19 mouse cellular contexts compared by ENCODE assay signal in genomic region chr12:107476441-107477291, GRCm38 (mm10). TPM values are rescaled to one million over a fixed set of nuclear protein-coding genes. Genes with fewer than 3 reads are reported as not detected.
DNase-seq lines count a peak whose midpoint lies in the region; ATAC-seq lines count a peak whose summit lies in the region.
"Had no signal": no experiment of that assay in that cellular context is flagged by ENCODE, and none has a peak within 500 bp of the region (broad histone marks: within the 10 kb centered on the region; RNA-seq: fewer than 3 reads in every experiment).

No protein-coding gene starts in this region.

- H3K4me3 ChIP-seq in forebrain, embryonic 10.5 days = no peak overlapping the region
- H3K4me3 ChIP-seq in forebrain, embryonic 13.5 days = no peak overlapping the region
- no peak overlapping the region for H3K4me3 ChIP-seq in hindbrain, embryonic 16.5 days (ENCODE audit: low read length)
- no peak overlapping the region for H3K4me3 ChIP-seq in neural tube, embryonic 13.5 days
- H3K4me3 ChIP-seq: heart, adult 2 months; liver, embryonic 13.5 days had no signal

- H3K36me3 ChIP-seq in forebrain, embryonic 10.5 days (replicated peaks) = no peaks in the 10 kb centered on the region
- no peaks in the 10 kb centered on the region for H3K36me3 ChIP-seq in forebrain, embryonic 13.5 days (ENCODE audit: poor library complexity, severe bottlenecking)
- no peaks in the 10 kb centered on the region for H3K36me3 ChIP-seq in hindbrain, embryonic 16.5 days (ENCODE audit: control insufficient read depth, insufficient read depth, low read length)
- no peaks in the 10 kb centered on the region for H3K36me3 ChIP-seq in neural tube, embryonic 13.5 days
- H3K36me3 ChIP-seq: liver, embryonic 13.5 days had no signal

- no peak for ATAC-seq in forebrain, embryonic 13.5 days
- peak; percentile 58; the same call in 1 of the 2 replicates for ATAC-seq in hindbrain, embryonic 16.5 days
- peak; percentile 47; the same call in 1 of the 2 replicates for ATAC-seq in neural tube, embryonic 13.5 days (ENCODE audit: low read depth)

- no peak for DNase-seq in forebrain, embryonic 10.5 days (ENCODE audit: extremely low spot score, low spot score)
- peak; percentile 66 for DNase-seq in retina, postnatal 1 day
- DNase-seq in retina, embryonic 14.5 days (ENCODE audit: low spot score) = no peak
- no peak for DNase-seq in c-Kit-positive CD71-positive TER-119-positive erythroid progenitor cells, embryonic 14.5 days (ENCODE audit: low spot score)
- DNase-seq in adrenal gland, postnatal 36 days = no peak
- DNase-seq: cerebellum, adult 11-12 months; heart, adult 2 months; kidney, adult 8-10 months; kidney, postnatal 36 days; left cerebral cortex, postnatal 4 days; liver, embryonic 13.5 days had no signal

- H3K4me1 ChIP-seq in forebrain, embryonic 10.5 days = peaks cover 38% of the 10 kb centered on the region
- H3K4me1 ChIP-seq in forebrain, embryonic 13.5 days = peaks cover 29% of the 10 kb centered on the region
- H3K4me1 ChIP-seq in hindbrain, embryonic 16.5 days (ENCODE audit: control insufficient read depth, insufficient read depth, low read depth, low read length) = no peaks in the 10 kb centered on the region
- H3K4me1 ChIP-seq in neural tube, embryonic 13.5 days (replicated peaks) = peaks cover 20% of the 10 kb centered on the region
- H3K4me1 ChIP-seq: liver, embryonic 13.5 days had no signal

- no peak overlapping the region for H3K9ac ChIP-seq in forebrain, embryonic 13.5 days
- no peak overlapping the region for H3K9ac ChIP-seq in hindbrain, embryonic 16.5 days (ENCODE audit: low read depth, low read length)
- H3K9ac ChIP-seq in neural tube, embryonic 13.5 days = 0 out of 2 replicates have a peak overlapping the region, but pooled peaks have one; percentile 41
- H3K9ac ChIP-seq: liver, embryonic 13.5 days had no signal

- H3K27me3 ChIP-seq in forebrain, embryonic 10.5 days (ENCODE audit: poor library complexity, severe bottlenecking) = no peaks in the 10 kb centered on the region
- H3K27me3 ChIP-seq in forebrain, embryonic 13.5 days = no peaks in the 10 kb centered on the region
- H3K27me3 ChIP-seq in hindbrain, embryonic 16.5 days (replicated peaks; ENCODE audit: control insufficient read depth, insufficient read depth, low read length) = no peaks in the 10 kb centered on the region
- H3K27me3 ChIP-seq in neural tube, embryonic 13.5 days = no peaks in the 10 kb centered on the region
- H3K27me3 ChIP-seq: liver, embryonic 13.5 days had no signal

- 49% methylated on average over 12 of the region's 12 CpGs for WGBS in forebrain, embryonic 10.5 days
- WGBS in forebrain, embryonic 13.5 days = 14% methylated on average over 12 of the region's 12 CpGs
- 29% methylated on average over 12 of the region's 12 CpGs for WGBS in hindbrain, embryonic 16.5 days
- 18% methylated on average over 12 of the region's 12 CpGs for WGBS in neural tube, embryonic 13.5 days

- peak overlapping the region; percentile 74 for H3K27ac ChIP-seq in forebrain, embryonic 10.5 days
- no peak overlapping the region for H3K27ac ChIP-seq in forebrain, embryonic 13.5 days
- no peak overlapping the region for H3K27ac ChIP-seq in hindbrain, embryonic 16.5 days (ENCODE audit: low read depth, low read length)
- peak overlapping the region; percentile 42; the same call in 1 of the 2 replicates for H3K27ac ChIP-seq in neural tube, embryonic 13.5 days (replicated peaks)
- H3K27ac ChIP-seq: heart, adult 2 months; liver, embryonic 13.5 days; stomach, postnatal 0 days had no signal

- H3K9me3 ChIP-seq in forebrain, embryonic 10.5 days = no peaks in the 10 kb centered on the region
- no peaks in the 10 kb centered on the region for H3K9me3 ChIP-seq in forebrain, embryonic 13.5 days (replicated peaks)
- H3K9me3 ChIP-seq in hindbrain, embryonic 16.5 days (ENCODE audit: control insufficient read depth, low read length) = no peaks in the 10 kb centered on the region
- no peaks in the 10 kb centered on the region for H3K9me3 ChIP-seq in neural tube, embryonic 13.5 days
- H3K9me3 ChIP-seq: liver, embryonic 13.5 days had no signal

- no peak overlapping the region for H3K4me2 ChIP-seq in forebrain, embryonic 13.5 days
- H3K4me2 ChIP-seq in hindbrain, embryonic 16.5 days (ENCODE audit: low read length) = no peak overlapping the region
- H3K4me2 ChIP-seq in neural tube, embryonic 13.5 days = no peak overlapping the region
- H3K4me2 ChIP-seq: liver, embryonic 13.5 days had no signal

RNA-seq across cellular contexts. Expression of gene 3110018I06Rik, which starts 11.8 kb away (rescaled TPM):
- polyA plus RNA-seq in forebrain, embryonic 10.5 days (2016; fragmentation: Nextera tagmentation; extraction: Ambion mirVana) = not detected in 2 replicates
- polyA plus RNA-seq in forebrain, embryonic 13.5 days (2015; fragmentation: Nextera tagmentation; extraction: Ambion mirVana) = not detected in 2 replicates
- not detected in 2 replicates for polyA plus RNA-seq in hindbrain, embryonic 16.5 days (2015; fragmentation: Nextera tagmentation; extraction: Ambion mirVana)
- not detected in 2 replicates for polyA plus RNA-seq in neural tube, embryonic 13.5 days (2015; fragmentation: Nextera tagmentation; extraction: Ambion mirVana)
- not detected for total RNA-seq in adrenal gland, postnatal 36 days (2021)
- total RNA-seq: common myeloid progenitor, adult 5-6 weeks; heart, adult 2 months; left cerebral cortex, postnatal 4 days; megakaryocyte, adult 5-6 weeks had no signal
- polyA plus RNA-seq: heart, adult 2 months; heart, postnatal 0 days; liver, embryonic 13.5 days; lung, embryonic 16.5 days; stomach, postnatal 0 days had no signal

Comparison
In these comparisons a context has a peak if more than half of its experiments do, and no peak if none do; other contexts are left out.
1. H3K27ac ChIP-seq: peak in forebrain, embryonic 10.5 days (single experiment) and neural tube, embryonic 13.5 days (single experiment); none in forebrain, embryonic 13.5 days (single experiment) and hindbrain, embryonic 16.5 days (single experiment).